Mouse (Mus musculus) G1E (cell line): ENCODE results near the gene Evi5.

Source experiments
- CTCF ChIP-seq: IDR thresholded peaks from 2 replicates; pipeline ENCODE4 v1.5.1; 2012; ENCODE audit warnings: low read depth, low read length, inconsistent platforms, mixed read lengths
- GATA1 ChIP-seq: IDR thresholded peaks from 2 replicates; pipeline ENCODE4 v1.6.1; 2012; ENCODE audit warnings: borderline replicate concordance, low read length, inconsistent platforms, mixed read lengths
- GATA2 ChIP-seq: IDR thresholded peaks from 2 replicates; pipeline ENCODE4 v1.6.1; 2012; ENCODE audit warnings: low read depth, low read length, inconsistent platforms, borderline replicate concordance
- POLR2AphosphoS5 ChIP-seq: IDR thresholded peaks from 2 replicates; pipeline ENCODE4 v1.6.1; 2012; ENCODE audit warnings: low read depth, low read length, inconsistent platforms; ENCODE audit not compliant: insufficient replicate concordance
- TAL1 ChIP-seq: conservative IDR thresholded peaks from 2 replicates; pipeline ENCODE4 v1.6.1; 2012; ENCODE audit warnings: low read depth, low read length, inconsistent platforms, mixed read lengths

GRCm38 (mm10) chr5:107868905-107869424, 5.9 kb downstream of the Evi5 start:
- TF ChIP-seq CTCF (no peak), GATA1 (no peak), TAL1 (no peak), POLR2AphosphoS5 (no peak), GATA2 (no peak)
